Mouse (Mus musculus): ENCODE measurements at regions not wholly inside any gene's neighbourhood (a gene's known extent, or its start where the extent isn't known, plus 50 kb on each side); places are given as distances from the start of the nearest gene placed in this dataset.
"Not testable (repeated sequence)": the region's sequence is repeated elsewhere in the genome, so short reads cannot be mapped to it uniquely, and the experiment has no call there.

DNA sequence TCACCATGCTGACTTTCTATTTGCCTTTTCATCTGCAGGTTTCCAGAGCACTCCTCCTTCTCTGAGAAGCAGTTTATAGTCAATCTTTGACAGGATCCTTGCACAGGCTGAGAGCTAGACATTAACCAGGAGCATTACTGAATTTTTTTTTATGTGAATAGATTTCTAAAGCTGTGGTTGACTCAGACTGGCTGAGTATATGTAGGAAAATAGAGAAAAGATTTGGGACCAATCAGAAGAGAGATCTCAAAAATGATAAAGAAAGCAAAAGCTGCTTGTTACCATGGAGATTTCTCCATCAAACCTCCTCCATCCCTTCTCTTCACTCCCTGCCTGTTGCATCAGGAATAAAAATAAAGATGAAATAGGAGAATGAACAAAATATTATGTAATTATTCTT, 731.2 kb upstream of the Ndn start:
- no peaks in the 10 kb centered on the region for H3K4me1 ChIP-seq (ENCODE audit: insufficient read depth, low read length)
- no peak overlapping the region for H3K9ac ChIP-seq (replicated peaks; ENCODE audit: low read length)
- no peak overlapping the region for H3K4me3 ChIP-seq (ENCODE audit: low read length)
- ATAC-seq (ENCODE audit: low FRiP score, low TSS enrichment), result no peak
- no peak overlapping the region for H3K27ac ChIP-seq (ENCODE audit: low read length)
- H3K27me3 ChIP-seq (ENCODE audit: insufficient read depth, low read length), result no peaks in the 10 kb centered on the region
- no peak overlapping the region for H3K4me2 ChIP-seq (replicated peaks; ENCODE audit: low read depth, low read length)
- H3K36me3 ChIP-seq (ENCODE audit: insufficient read depth, low read length), result no peaks in the 10 kb centered on the region
- H3K9me3 ChIP-seq (ENCODE audit: low read length), result no peaks in the 10 kb centered on the region; the same call in 1 of the 2 replicates

DNA sequence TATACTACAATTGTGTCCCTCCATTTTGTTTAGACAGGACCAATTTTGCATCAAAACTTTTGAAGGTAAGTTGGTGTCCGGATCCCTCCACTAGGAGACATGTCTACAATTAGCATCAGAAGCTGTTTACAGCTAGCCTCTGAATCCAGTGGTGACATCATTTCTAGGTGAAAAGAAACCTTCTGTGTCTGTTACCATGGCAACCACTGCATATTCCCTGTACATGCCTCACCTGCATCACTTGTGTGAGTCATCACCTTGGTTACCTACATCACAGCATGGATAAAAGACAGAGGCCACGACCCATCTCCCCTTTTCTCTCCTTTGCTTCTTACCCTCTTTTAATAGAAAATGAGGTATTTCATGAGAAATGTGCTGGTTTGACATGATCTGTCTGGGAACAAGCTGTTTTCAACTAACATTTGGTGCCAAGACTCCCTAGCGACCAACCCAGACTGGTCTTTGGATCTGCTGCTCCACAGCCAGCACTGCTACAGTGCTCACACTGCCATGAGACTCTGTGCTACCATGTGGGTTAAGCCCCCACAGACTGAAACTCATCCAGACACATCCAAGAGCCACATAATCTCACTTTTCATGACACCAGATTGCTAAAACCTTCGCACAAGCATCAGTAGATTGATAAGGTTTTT, 701.4 kb upstream of the Ndn start:
- peaks cover 26% of the 10 kb centered on the region for H3K9me3 ChIP-seq (ENCODE audit: low read length)
- no peaks in the 10 kb centered on the region for H3K4me1 ChIP-seq (ENCODE audit: insufficient read depth, low read length)
- no peak overlapping the region for H3K4me2 ChIP-seq (replicated peaks; ENCODE audit: low read depth, low read length)
- H3K27me3 ChIP-seq (ENCODE audit: insufficient read depth, low read length), result no peaks in the 10 kb centered on the region
- no peak overlapping the region for H3K9ac ChIP-seq (replicated peaks; ENCODE audit: low read length)
- H3K27ac ChIP-seq (ENCODE audit: low read length), result no peak overlapping the region
- 76% methylated on average over 4 of the region's 4 CpGs for WGBS
- ATAC-seq (ENCODE audit: low FRiP score, low TSS enrichment), result no peak
- H3K4me3 ChIP-seq (ENCODE audit: low read length), result no peak overlapping the region
- H3K36me3 ChIP-seq (ENCODE audit: insufficient read depth, low read length), result no peaks in the 10 kb centered on the region

DNA sequence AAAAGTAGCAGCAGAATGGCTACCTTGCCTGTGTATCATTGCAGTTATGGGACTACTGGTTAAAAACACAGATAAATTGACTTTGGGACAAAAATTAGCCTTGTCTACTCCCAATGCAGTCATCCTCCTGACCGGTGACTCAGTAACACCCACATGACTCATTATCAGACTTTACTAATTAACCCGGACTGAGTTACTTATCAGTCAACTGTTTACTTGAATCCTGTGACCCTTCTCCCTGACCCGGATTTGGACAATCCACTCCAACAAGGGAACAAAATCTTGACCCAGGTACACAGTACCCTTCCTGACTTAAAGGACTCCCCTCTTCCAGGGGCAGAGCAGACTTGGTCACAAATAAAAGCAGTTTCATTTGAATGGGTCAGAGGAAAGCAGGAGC, 688.3 kb upstream of the Ndn start:
- H3K9ac ChIP-seq (replicated peaks; ENCODE audit: low read length), result no peak overlapping the region
- H3K4me1 ChIP-seq (ENCODE audit: insufficient read depth, low read length), result no peaks in the 10 kb centered on the region
- H3K9me3 ChIP-seq (ENCODE audit: low read length), result 0 out of 2 replicates have a peak, but pooled peaks cover 5% of the 10 kb centered on the region
- ATAC-seq (ENCODE audit: low FRiP score, low TSS enrichment), result no peak
- no peaks in the 10 kb centered on the region for H3K27me3 ChIP-seq (ENCODE audit: insufficient read depth, low read length)
- WGBS, result 82% methylated on average over 3 of the region's 3 CpGs
- H3K4me2 ChIP-seq (replicated peaks; ENCODE audit: low read depth, low read length), result no peak overlapping the region
- H3K36me3 ChIP-seq (ENCODE audit: insufficient read depth, low read length), result no peaks in the 10 kb centered on the region
- no peak overlapping the region for H3K27ac ChIP-seq (ENCODE audit: low read length)
- H3K4me3 ChIP-seq (ENCODE audit: low read length), result no peak overlapping the region

DNA sequence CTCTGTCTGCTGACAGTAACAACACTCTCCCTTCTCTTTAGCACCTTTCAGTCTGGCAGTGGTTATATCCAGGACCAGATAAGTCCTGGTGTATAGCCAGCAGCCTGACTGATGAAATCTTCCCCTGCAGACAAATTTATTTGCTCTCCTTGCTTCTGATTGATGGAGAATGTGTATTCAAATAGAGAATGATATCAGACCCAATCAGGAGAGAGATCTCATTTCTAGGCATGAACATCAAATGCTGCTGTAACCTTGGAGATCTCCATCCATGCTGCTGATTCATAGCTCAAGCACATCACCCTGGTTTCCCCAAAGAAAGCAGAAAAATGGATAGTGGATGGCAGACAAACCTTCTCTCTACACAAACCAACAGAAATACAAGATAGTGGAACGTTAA, 663.3 kb upstream of the Ndn start:
- H3K4me1 ChIP-seq (ENCODE audit: insufficient read depth, low read length), result no peaks in the 10 kb centered on the region
- no peaks in the 10 kb centered on the region for H3K36me3 ChIP-seq (ENCODE audit: insufficient read depth, low read length)
- H3K9ac ChIP-seq (replicated peaks; ENCODE audit: low read length), result no peak overlapping the region
- H3K9me3 ChIP-seq (ENCODE audit: low read length), result 0 out of 2 replicates have a peak, but pooled peaks cover 2% of the 10 kb centered on the region
- no peak overlapping the region for H3K27ac ChIP-seq (ENCODE audit: low read length)
- WGBS, result 79% methylated on average over 1 of the region's 1 CpGs
- ATAC-seq (ENCODE audit: low FRiP score, low TSS enrichment), result no peak
- H3K27me3 ChIP-seq (ENCODE audit: insufficient read depth, low read length), result no peaks in the 10 kb centered on the region
- no peak overlapping the region for H3K4me2 ChIP-seq (replicated peaks; ENCODE audit: low read depth, low read length)
- H3K4me3 ChIP-seq (ENCODE audit: low read length), result no peak overlapping the region

DNA sequence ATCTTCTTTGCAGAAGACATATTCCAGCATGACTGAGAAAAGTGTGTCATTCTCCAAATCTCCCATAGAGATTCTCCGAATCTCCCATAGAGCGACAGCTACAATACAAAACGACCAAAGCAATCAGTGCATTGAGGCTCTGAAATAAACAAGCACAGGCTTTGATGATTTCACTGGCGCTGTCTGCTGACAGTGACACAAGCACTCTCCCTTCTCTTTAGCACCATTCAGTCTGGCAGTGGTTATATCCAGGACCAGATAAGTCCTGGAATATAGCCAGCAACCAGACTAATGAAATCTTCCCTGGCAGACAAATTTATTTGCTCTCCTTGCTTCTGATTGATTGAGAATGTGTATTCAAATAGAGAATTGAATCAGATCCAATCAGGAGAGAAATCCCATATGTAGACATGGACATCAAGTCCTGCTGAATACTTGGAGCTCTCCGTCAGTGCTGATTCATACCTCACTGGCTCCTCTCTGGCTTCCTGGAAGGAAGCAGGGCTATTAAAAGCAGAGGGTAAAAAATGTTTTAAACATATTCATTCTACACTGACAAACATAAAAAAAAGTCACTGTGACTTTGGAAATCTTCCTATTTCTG, 661.2 kb upstream of the Ndn start:
- no peaks in the 10 kb centered on the region for H3K27me3 ChIP-seq (ENCODE audit: insufficient read depth, low read length)
- 65% methylated on average over 5 of the region's 5 CpGs for WGBS
- no peak for ATAC-seq (ENCODE audit: low FRiP score, low TSS enrichment)
- H3K9me3 ChIP-seq (ENCODE audit: low read length), result no peaks in the 10 kb centered on the region; the same call in 1 of the 2 replicates
- H3K4me3 ChIP-seq (ENCODE audit: low read length), result no peak overlapping the region
- no peaks in the 10 kb centered on the region for H3K36me3 ChIP-seq (ENCODE audit: insufficient read depth, low read length)
- no peak overlapping the region for H3K9ac ChIP-seq (replicated peaks; ENCODE audit: low read length)
- no peak overlapping the region for H3K4me2 ChIP-seq (replicated peaks; ENCODE audit: low read depth, low read length)
- H3K4me1 ChIP-seq (ENCODE audit: insufficient read depth, low read length), result no peaks in the 10 kb centered on the region
- H3K27ac ChIP-seq (ENCODE audit: low read length), result no peak overlapping the region

DNA sequence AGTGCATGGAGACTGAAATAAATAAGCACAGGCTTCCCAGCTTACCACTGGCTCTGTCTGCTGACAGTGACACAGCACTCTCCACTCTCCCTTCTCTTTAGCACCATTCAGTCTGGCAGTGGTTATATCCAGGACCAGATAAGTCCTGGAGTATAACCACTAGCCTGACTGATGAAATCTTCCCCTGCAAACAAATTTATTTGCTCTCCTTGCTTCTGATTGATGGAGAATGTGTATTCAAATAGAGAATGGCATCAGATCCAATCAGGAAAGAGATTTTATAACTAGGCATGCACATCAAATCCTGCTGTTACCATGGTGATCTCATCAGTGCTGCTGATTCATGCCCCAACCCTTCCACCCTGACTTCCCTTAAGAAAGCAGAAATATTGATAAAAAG, 620.2 kb upstream of the Ndn start:
- no peaks in the 10 kb centered on the region for H3K9me3 ChIP-seq (ENCODE audit: low read length)
- no peak for ATAC-seq (ENCODE audit: low FRiP score, low TSS enrichment)
- H3K4me1 ChIP-seq (ENCODE audit: insufficient read depth, low read length), result no peaks in the 10 kb centered on the region
- no peaks in the 10 kb centered on the region for H3K36me3 ChIP-seq (ENCODE audit: insufficient read depth, low read length)
- no peak overlapping the region for H3K4me3 ChIP-seq (ENCODE audit: low read length)
- H3K27me3 ChIP-seq (ENCODE audit: insufficient read depth, low read length), result no peaks in the 10 kb centered on the region
- H3K9ac ChIP-seq (replicated peaks; ENCODE audit: low read length), result no peak overlapping the region
- no peak overlapping the region for H3K27ac ChIP-seq (ENCODE audit: low read length)
- no peak overlapping the region for H3K4me2 ChIP-seq (replicated peaks; ENCODE audit: low read depth, low read length)

DNA sequence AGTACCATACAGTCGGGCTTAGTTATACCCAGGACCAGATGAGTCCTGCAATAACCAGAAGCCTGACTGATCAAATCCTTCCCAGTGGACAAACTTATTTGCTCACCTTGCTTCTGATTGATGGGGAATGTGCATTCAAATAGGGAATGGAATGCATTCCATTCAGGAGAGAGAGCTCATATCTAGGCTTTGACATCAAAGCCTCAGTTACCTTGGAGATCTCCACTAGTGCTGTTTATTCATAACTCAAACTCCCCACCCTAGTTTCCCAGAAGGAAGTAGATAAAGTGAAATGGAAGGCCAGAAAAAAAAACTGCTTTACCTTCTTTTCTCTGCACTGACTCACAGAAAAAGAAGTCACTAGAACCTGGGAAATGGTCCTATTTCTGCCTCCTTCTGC, 608.9 kb upstream of the Ndn start:
- no peak overlapping the region for H3K27ac ChIP-seq (ENCODE audit: low read length)
- H3K36me3 ChIP-seq (ENCODE audit: insufficient read depth, low read length), result no peaks in the 10 kb centered on the region
- H3K4me1 ChIP-seq (ENCODE audit: insufficient read depth, low read length), result no peaks in the 10 kb centered on the region
- H3K9ac ChIP-seq (replicated peaks; ENCODE audit: low read length), result no peak overlapping the region
- H3K4me2 ChIP-seq (replicated peaks; ENCODE audit: low read depth, low read length), result no peak overlapping the region
- H3K4me3 ChIP-seq (ENCODE audit: low read length), result no peak overlapping the region
- H3K27me3 ChIP-seq (ENCODE audit: insufficient read depth, low read length), result no peaks in the 10 kb centered on the region
- 62% methylated on average over 1 of the region's 1 CpGs for WGBS
- ATAC-seq (ENCODE audit: low FRiP score, low TSS enrichment), result no peak
- H3K9me3 ChIP-seq (ENCODE audit: low read length), result no peaks in the 10 kb centered on the region

DNA sequence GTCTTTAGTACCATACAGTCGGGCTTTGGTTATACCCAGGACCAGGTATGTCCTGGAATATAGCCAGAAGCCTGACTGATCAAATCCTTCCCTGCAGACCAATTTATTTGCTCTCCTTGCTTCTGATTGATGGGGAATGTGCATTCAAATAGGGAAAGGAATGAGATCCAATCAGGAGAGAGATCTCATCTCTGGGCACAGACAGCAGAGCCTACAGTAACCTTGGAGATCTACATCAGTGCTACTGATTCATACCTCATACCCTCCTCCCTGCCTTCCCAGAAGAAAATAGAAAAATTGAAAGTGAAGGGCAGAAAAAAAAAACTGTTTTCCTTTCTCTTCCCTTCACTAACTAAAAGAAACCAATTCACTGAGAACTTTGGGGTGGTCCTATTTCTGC, 607.0 kb upstream of the Ndn start:
- WGBS, result no CpG with 5 or more reads among the region's 1 CpGs
- ATAC-seq (ENCODE audit: low FRiP score, low TSS enrichment); H3K4me2 ChIP-seq (replicated peaks; ENCODE audit: low read depth, low read length); H3K9ac ChIP-seq (replicated peaks; ENCODE audit: low read length); H3K27ac ChIP-seq (ENCODE audit: low read length); H3K27me3 ChIP-seq (ENCODE audit: insufficient read depth, low read length); H3K36me3 ChIP-seq (ENCODE audit: insufficient read depth, low read length); H3K9me3 ChIP-seq (ENCODE audit: low read length); H3K4me3 ChIP-seq (ENCODE audit: low read length); H3K4me1 ChIP-seq (ENCODE audit: insufficient read depth, low read length): not testable (repeated sequence)

DNA sequence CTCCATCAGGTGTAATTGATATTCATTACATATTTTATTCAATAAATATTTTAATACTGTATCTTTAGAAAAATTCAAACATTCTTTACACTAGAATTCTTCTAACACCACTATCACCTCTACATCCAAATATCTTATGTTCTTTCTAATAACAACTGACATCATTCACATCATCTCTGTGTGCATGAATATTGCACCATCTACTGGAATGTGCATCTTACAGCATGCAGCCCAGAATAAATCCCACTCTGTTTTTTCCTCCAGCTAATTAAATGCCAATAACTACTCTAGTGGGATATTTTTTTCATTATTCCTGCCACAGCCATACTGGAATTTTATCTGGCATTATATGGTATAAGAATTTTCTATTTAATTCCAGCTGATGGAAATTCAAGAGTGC, 576.5 kb upstream of the Ndn start:
- Histone ChIP-seq H3K9ac (replicated peaks; ENCODE audit: low read length) (no peak overlapping the region), H3K27ac (ENCODE audit: low read length) (no peak overlapping the region), H3K27me3 (ENCODE audit: insufficient read depth, low read length) (no peaks in the 10 kb centered on the region), H3K4me2 (replicated peaks; ENCODE audit: low read depth, low read length) (no peak overlapping the region), H3K36me3 (ENCODE audit: insufficient read depth, low read length) (no peaks in the 10 kb centered on the region), H3K9me3 (ENCODE audit: low read length) (no peaks in the 10 kb centered on the region), H3K4me1 (ENCODE audit: insufficient read depth, low read length) (no peaks in the 10 kb centered on the region), H3K4me3 (ENCODE audit: low read length) (no peak overlapping the region)
- no peak for ATAC-seq (ENCODE audit: low FRiP score, low TSS enrichment)

DNA sequence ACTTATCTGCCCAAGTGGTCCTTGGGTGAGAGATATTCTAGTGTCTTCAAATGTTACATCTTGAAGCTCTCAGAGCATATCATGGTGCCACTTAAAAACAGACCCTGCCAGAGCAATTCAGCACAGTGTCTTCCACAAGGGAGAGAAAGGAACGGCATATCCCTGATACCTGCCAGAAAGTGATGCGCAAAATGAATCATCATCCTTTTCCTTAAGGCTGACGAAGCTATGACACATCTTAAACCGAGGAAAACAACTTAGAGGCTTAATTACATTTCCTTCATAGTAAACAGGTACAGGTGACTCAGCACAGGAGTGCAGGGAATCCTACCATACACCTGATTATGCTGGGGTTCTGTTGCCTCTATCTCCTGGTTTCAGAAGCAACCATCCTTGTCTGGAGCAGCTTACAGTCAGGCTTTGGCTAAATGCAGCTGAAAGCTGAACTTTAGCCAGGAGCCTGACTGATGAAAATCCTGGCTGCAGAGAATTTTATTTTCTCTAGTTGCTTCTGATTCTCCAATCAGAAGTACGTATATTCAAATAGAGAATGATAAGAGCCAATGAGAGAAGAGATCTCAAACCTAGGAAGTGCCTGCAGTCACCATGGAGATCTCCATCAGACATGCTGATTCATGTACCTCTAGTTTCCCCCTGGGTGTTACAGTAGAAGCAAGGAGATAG, 556.1 kb upstream of the Ndn start:
- H3K9me3 ChIP-seq (ENCODE audit: low read length), result no peaks in the 10 kb centered on the region
- H3K27ac ChIP-seq (ENCODE audit: low read length), result no peak overlapping the region
- no peaks in the 10 kb centered on the region for H3K4me1 ChIP-seq (ENCODE audit: insufficient read depth, low read length)
- no peak overlapping the region for H3K4me2 ChIP-seq (replicated peaks; ENCODE audit: low read depth, low read length)
- no peak for ATAC-seq (ENCODE audit: low FRiP score, low TSS enrichment)
- 81% methylated on average over 5 of the region's 5 CpGs for WGBS
- H3K27me3 ChIP-seq (ENCODE audit: insufficient read depth, low read length), result no peaks in the 10 kb centered on the region
- no peaks in the 10 kb centered on the region for H3K36me3 ChIP-seq (ENCODE audit: insufficient read depth, low read length)
- H3K9ac ChIP-seq (replicated peaks; ENCODE audit: low read length), result no peak overlapping the region
- no peak overlapping the region for H3K4me3 ChIP-seq (ENCODE audit: low read length)

All from kidney, embryonic 16.5 days (tissue).